Mouse (Mus musculus) embryonic facial prominence, embryonic 14.5 days (tissue): ENCODE measurements around the gene AL607142.1. TPM values are rescaled to one million over a fixed set of nuclear protein-coding genes. Genes with fewer than 3 reads are reported as not detected.

Experiments
- ATAC-seq: fragments of 200-750 bp; cut with Nextera tagmentation; 2 replicates; pipeline ENCODE4 v1.8.0; 2017; ENCODE audit warnings: low read depth, moderate number of reproducible peaks, moderate TSS enrichment
- DNase-seq: peaks from one replicate; pipeline ENCODE4 v3.0.0-alpha.2; 2015; ENCODE audit warnings: low spot score
- H3K27ac ChIP-seq: fragments of 300-500 bp; sonication (generic); replicated peaks from 2 replicates; pipeline ENCODE4 v1.5.1; 2014; ENCODE audit warnings: low read depth, mild to moderate bottlenecking, low read length, moderate library complexity
- H3K27me3 ChIP-seq: fragments of 300-500 bp; sonication (generic); replicated peaks from 2 replicates; pipeline ENCODE4 v1.6.1; 2014; ENCODE audit warnings: low read length; ENCODE audit not compliant: control insufficient read depth, insufficient read depth
- H3K36me3 ChIP-seq: fragments of 300-500 bp; sonication (generic); 2 replicates; pipeline ENCODE4 v1.6.1; 2014; ENCODE audit warnings: low read length, mixed read lengths; ENCODE audit not compliant: control insufficient read depth, insufficient read depth
- H3K4me1 ChIP-seq: fragments of 300-500 bp; sonication (generic); 2 replicates; pipeline ENCODE4 v1.6.1; 2014; ENCODE audit warnings: antibody characterized with exemption, low read length; ENCODE audit not compliant: control insufficient read depth, insufficient read depth
- H3K4me2 ChIP-seq: fragments of 300-500 bp; sonication (generic); 2 replicates; pipeline ENCODE4 v1.6.1; 2014; ENCODE audit warnings: low read depth, mild to moderate bottlenecking, low read length, moderate library complexity, mixed read lengths
- H3K4me3 ChIP-seq: fragments of 300-500 bp; sonication (generic); 2 replicates; pipeline ENCODE4 v1.5.1; 2014; ENCODE audit warnings: low read depth, mild to moderate bottlenecking, low read length
- H3K9ac ChIP-seq: fragments of 300-500 bp; sonication (generic); 2 replicates; pipeline ENCODE4 v1.6.1; 2014; ENCODE audit warnings: low read depth, mild to moderate bottlenecking, low read length, moderate library complexity, mixed read lengths
- H3K9me3 ChIP-seq: fragments of 300-500 bp; sonication (generic); 2 replicates; pipeline ENCODE4 v1.6.1; 2016; ENCODE audit warnings: low read length; ENCODE audit not compliant: control insufficient read depth
- WGBS: fragments of 180-500 bp; shearing (Covaris S2); extraction: QIAGEN DNeasy Blood & Tissue Kit; methylation state at CpG from one replicate; pipeline ENCODE4 v1.1.7; 2014; 5-methylcytosine and 5-hydroxymethylcytosine counted together
- polyA plus RNA-seq: library from polyadenylated mRNA; unstranded; fragments of >200 nt; fragmentation: Nextera tagmentation; extraction: Ambion mirVana; gene quantifications from 2 replicates; pipeline ENCODE4 v1.2.1, GENCODE M21; 2014

The AL607142.1 gene
- polyA plus RNA-seq, 1 experiment from 2014 or later = not detected

DNA sequence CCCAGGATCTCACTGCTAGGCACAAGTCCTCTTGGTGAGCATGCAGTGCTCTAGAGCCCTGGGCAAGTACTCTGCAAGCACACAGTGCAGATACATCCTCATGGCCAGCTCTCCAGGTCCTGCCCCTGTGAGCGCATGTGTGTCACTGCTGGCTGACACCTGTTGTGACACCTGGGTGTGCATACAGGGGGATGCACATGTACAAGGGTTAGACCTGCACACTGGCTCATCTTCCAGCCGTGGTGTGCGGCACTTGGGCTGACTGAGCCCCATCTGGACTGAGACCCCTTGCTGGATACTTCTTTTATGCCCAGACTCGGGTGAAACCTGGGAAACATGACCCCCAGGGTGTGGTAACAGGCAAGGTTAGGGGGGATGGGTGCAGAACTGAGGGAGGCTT is 16.5 kb upstream of the AL607142.1 start:
- Histone ChIP-seq H3K27ac (no peak overlapping the region), H3K27me3 (no peaks in the 10 kb centered on the region), H3K9ac (no peak overlapping the region), H3K4me1 (peaks cover 7% of the 10 kb centered on the region), H3K9me3 (no peaks in the 10 kb centered on the region), H3K4me2 (no peak overlapping the region), H3K4me3 (no peak overlapping the region), H3K36me3 (no peaks in the 10 kb centered on the region)
- WGBS = 67% methylated on average over 4 of the region's 4 CpGs
- ATAC-seq (no peak), DNase-seq (no peak)

DNA sequence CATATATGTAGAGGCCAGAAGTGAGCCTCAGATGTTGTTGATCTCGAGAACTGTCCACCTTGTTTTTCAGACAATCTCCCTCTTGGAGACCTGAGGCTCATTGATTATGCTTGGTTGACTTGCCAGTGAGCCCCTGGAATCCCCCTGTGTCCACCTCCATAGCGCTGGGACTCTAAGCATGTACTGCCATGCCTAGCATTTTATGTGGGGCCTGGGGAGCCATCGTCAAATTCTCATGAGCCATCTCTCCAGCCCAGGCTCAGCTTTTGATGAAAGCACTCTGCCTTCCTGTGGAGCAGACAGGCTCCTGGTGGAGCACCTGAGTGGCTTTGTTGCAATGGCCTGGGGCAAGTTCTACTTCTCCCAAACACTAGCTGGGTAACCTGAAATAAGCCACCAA is 14.9 kb upstream of the AL607142.1 start:
- DNase-seq (no peak), ATAC-seq (no peak)
- Histone ChIP-seq H3K9ac (no peak overlapping the region), H3K4me1 (peaks cover 6% of the 10 kb centered on the region), H3K4me2 (no peak overlapping the region), H3K27ac (no peak overlapping the region), H3K27me3 (no peaks in the 10 kb centered on the region), H3K4me3 (no peak overlapping the region), H3K9me3 (no peaks in the 10 kb centered on the region), H3K36me3 (no peaks in the 10 kb centered on the region)
- 73% methylated on average over 3 of the region's 3 CpGs for WGBS

DNA sequence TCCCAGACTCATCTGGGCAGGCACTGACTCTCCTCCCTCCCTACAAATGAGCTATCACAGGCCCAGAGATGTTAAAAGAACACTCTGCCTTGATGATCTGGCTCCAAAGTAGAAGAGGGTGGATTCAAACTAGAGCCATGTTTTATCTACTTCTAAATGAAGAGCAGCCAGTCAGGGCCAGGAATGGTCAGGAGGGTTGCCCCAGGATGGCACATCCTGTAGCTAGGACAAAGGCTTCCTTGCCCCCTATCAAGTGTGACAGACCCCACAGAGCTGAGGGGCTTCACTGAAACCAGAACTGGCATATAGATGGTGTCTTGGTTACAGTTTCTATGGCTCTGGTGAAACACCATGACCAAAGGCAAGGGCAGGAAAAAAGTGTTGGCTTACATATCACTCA is 12.3 kb upstream of the AL607142.1 start:
- no peak overlapping the region for H3K9ac ChIP-seq
- H3K4me2 ChIP-seq = no peak overlapping the region
- no peak overlapping the region for H3K27ac ChIP-seq
- H3K36me3 ChIP-seq = no peaks in the 10 kb centered on the region
- H3K27me3 ChIP-seq = no peaks in the 10 kb centered on the region
- DNase-seq (no peak), ATAC-seq (no peak)
- no peaks in the 10 kb centered on the region for H3K4me1 ChIP-seq
- H3K4me3 ChIP-seq = no peak overlapping the region
- H3K9me3 ChIP-seq = no peaks in the 10 kb centered on the region

DNA sequence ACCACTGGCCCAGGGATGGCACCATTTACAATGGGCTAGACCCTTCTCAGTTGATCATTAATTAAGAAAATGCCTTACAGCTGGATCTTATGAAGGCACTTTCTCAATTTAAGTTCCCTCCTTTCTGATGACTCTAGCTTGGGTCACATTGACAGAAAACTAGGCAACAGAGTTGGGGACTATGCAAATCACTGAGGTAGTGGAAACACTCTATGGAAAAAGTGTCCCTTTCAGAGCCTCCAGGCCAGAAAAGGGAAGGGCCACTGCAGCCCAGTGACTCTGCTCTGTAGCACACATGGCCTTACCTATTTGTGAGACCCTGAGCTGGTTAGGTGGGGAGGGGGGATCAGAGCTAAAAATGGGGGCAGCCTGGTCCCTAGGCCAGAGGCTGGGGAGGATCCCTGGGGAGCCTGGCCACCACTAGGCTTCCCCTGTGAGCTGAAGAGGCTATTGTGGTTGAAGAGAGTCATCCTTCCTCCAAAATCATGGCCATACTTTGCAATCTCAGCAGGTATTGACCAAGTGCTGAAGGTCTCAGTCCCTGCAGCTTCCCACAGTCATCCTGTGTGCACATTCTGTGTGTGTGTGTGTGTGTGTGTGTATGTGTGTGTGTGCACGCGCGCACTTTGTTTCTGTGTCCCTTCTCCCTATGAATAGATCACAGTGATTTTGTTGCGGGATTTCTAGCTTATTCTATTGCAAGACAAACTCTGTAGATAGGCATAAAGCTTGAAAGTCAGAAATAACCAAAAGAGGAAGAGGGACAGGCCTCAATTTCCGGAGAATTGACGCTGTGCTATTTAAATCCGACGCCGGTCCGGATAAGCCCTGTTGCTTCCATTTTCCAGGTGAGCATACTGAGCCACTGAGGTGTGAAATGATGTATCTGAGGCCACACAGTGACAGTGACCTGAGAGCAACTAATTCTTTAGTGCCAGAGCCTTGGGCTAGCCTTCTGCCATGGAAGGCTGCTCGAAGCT is 11.5 kb upstream of the AL607142.1 start:
- H3K27ac ChIP-seq = no peak overlapping the region
- WGBS = 88% methylated on average over 11 of the region's 11 CpGs
- no peaks in the 10 kb centered on the region for H3K9me3 ChIP-seq
- DNase-seq (no peak), ATAC-seq (no peak)
- H3K36me3 ChIP-seq = no peaks in the 10 kb centered on the region
- no peaks in the 10 kb centered on the region for H3K4me1 ChIP-seq
- no peak overlapping the region for H3K9ac ChIP-seq
- H3K4me3 ChIP-seq = no peak overlapping the region
- no peaks in the 10 kb centered on the region for H3K27me3 ChIP-seq
- H3K4me2 ChIP-seq = no peak overlapping the region

DNA sequence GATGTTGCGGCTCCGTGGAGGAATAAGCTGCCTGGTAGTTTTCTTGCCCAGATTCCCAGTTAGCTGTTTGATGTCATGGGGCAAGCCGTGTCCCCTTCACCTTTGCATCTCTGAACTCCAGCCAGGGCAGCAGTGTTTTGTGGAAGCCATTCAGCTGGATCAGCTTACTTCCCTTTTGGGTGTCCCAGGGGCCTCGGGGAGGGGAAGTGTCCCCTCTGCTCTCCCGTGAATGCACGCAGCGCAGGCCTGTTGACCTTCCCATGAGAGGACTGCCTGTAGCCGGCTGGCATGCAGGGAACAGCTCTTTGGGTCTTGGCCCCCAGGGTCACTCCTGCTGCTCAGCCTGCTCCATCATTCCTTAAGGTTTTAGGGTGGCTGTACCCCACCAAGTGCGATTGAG is 10.7 kb upstream of the AL607142.1 start:
- WGBS = 57% methylated on average over 9 of the region's 9 CpGs
- H3K9me3 ChIP-seq = no peaks in the 10 kb centered on the region
- H3K27me3 ChIP-seq = no peaks in the 10 kb centered on the region
- no peak overlapping the region for H3K4me3 ChIP-seq
- ATAC-seq = no peak
- no peak overlapping the region for H3K4me2 ChIP-seq
- H3K27ac ChIP-seq = no peak overlapping the region
- no peak for DNase-seq
- H3K36me3 ChIP-seq = no peaks in the 10 kb centered on the region
- no peak overlapping the region for H3K9ac ChIP-seq
- H3K4me1 ChIP-seq = no peaks in the 10 kb centered on the region

DNA sequence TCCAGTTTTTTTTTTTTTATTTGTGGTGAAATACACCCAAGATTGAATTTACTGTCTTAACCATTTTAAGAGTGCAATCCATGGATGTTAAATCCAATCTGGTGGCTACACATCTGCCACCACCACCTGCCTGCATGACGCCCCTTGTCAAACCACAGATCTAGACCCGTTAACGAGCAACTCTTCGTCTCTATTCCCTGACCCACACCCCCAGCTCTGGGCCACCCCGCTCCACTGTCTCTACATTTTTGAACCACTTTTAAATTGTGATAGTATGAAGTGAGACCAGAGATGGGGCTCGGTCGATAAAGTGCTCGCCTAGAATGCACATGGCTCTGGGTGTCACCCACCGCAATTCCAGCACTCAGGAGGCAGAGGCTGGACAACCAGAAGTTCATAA is 8.3 kb upstream of the AL607142.1 start:
- Histone ChIP-seq H3K4me2 (no peak overlapping the region), H3K27me3 (no peaks in the 10 kb centered on the region), H3K27ac (no peak overlapping the region), H3K9me3 (no peaks in the 10 kb centered on the region), H3K9ac (no peak overlapping the region), H3K4me3 (no peak overlapping the region), H3K36me3 (no peaks in the 10 kb centered on the region), H3K4me1 (no peaks in the 10 kb centered on the region)
- WGBS = 93% methylated on average over 9 of the region's 9 CpGs
- ATAC-seq (no peak), DNase-seq (no peak)

DNA sequence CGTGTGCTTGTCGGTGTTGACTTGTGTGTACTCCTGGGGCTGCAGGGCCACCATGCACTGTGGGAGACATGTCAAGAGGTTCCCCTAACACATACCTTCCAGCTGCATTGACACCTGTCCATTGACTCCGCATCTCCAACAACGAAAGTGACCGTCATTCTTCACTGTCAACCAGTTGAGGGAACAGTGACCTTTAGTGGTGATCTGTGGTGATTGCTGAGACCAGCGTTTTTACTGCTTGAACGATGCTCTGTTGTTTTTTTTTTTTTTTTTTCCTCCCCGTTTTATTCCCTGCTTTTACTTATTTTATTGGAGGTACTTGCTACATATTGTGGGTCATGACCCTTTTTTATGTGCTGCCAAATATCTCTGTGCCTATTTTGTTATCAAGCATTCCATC is 7.3 kb upstream of the AL607142.1 start:
- no peaks in the 10 kb centered on the region for H3K36me3 ChIP-seq
- no peak for ATAC-seq
- WGBS = 81% methylated on average over 8 of the region's 8 CpGs

DNA sequence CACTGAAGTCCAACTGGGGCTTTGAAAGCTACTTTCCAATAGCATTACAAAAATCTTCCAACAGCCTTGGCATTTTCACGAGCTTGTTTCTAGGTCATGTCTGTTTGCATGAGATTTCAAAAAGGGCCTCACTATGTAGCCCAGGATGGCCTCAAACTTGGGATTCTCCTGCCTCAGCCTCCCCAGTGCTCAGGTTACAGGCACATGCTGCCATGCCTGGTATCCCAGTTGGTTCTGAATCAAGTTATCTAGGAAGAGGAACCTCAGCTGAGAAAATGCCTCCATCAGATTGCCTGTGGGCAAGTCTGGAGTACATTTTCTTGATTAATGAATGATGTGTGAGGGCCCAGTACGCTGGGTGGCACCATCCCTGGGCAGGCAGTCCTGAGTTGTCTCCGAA is 6.6 kb upstream of the AL607142.1 start:
- Histone ChIP-seq H3K4me1 (no peaks in the 10 kb centered on the region), H3K9me3 (no peaks in the 10 kb centered on the region), H3K9ac (no peak overlapping the region), H3K27ac (no peak overlapping the region), H3K4me2 (no peak overlapping the region), H3K36me3 (no peaks in the 10 kb centered on the region), H3K4me3 (no peak overlapping the region), H3K27me3 (no peaks in the 10 kb centered on the region)
- no peak for ATAC-seq
- no peak for DNase-seq
- WGBS = 81% methylated on average over 3 of the region's 3 CpGs

More for the DNA sequence above, 7.3 kb upstream of the AL607142.1 start:
- DNase-seq = no peak
- no peak overlapping the region for H3K27ac ChIP-seq
- H3K4me3 ChIP-seq = no peak overlapping the region
- H3K9me3 ChIP-seq = no peaks in the 10 kb centered on the region
- no peaks in the 10 kb centered on the region for H3K4me1 ChIP-seq
- H3K27me3 ChIP-seq = no peaks in the 10 kb centered on the region
- H3K4me2 ChIP-seq = no peak overlapping the region
- H3K9ac ChIP-seq = no peak overlapping the region

DNA sequence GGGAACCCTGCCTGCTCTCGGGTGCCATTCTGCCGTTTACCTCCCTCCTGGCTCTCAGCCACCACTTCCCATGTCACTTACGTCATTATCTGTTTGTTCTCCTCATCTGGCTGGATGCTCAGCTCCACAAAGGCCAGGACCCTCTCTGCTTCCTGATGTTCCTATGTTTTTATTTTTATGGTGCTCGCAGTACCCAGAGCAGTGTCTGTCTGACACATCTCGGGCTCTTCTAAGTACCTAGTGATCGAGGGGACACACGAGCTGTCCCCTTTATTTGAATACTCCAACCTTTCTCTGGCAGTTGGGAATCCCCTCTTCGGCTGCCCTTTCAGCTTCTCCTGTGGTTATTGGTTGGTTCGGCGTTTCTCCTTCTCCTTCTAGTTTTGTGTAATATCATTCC is 6.0 kb upstream of the AL607142.1 start:
- H3K9me3 ChIP-seq = no peaks in the 10 kb centered on the region
- no peak overlapping the region for H3K4me3 ChIP-seq
- no peak overlapping the region for H3K9ac ChIP-seq
- no peak for ATAC-seq
- WGBS = 77% methylated on average over 10 of the region's 10 CpGs
- no peaks in the 10 kb centered on the region for H3K4me1 ChIP-seq
- no peaks in the 10 kb centered on the region for H3K36me3 ChIP-seq
- DNase-seq = no peak
- no peak overlapping the region for H3K27ac ChIP-seq
- no peak overlapping the region for H3K4me2 ChIP-seq
- no peaks in the 10 kb centered on the region for H3K27me3 ChIP-seq
